In the genomic region with DNA sequence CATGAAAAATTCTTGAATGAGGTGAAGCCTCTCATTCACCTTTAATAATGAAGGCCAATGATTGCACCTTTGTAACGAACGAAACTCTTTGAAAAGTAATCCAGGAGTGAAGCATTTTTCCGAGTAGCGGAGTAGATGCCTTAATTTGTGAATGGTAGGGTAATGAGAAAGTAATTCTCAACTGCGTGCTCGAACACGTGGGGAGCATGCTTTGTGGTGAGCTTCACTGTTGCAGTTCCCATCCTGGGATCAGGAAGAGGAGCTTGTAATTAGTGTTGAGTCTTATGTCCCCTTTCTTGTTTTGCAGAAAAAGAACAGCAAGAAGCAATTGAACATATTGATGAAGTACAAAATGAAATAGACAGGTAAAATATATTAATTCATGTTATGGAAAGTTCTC, we compare ENCODE assay signal across 9 mouse cellular contexts. TPM values are rescaled to one million over a fixed set of nuclear protein-coding genes. Genes with fewer than 3 reads are reported as not detected.
DNase-seq lines count a peak whose midpoint lies in the region; ATAC-seq and TF ChIP-seq lines count a peak whose summit lies in the region.
"Had no signal": no experiment of that assay in that cellular context is flagged by ENCODE, and none has a peak within 500 bp of the region (broad histone marks: within the 10 kb centered on the region; RNA-seq: fewer than 3 reads in every experiment).

No protein-coding gene starts in this region.

- TF ChIP-seq CTCF in hindbrain, postnatal 0 days (IDR thresholded peaks at IDR 0.05; ENCODE audit: low read depth): no peak

- no peaks in the 10 kb centered on the region for H3K27me3 ChIP-seq in kidney, embryonic 15.5 days
- no peaks in the 10 kb centered on the region for H3K27me3 ChIP-seq in embryonic facial prominence, embryonic 10.5 days (replicated peaks; ENCODE audit: low read depth, poor library complexity, severe bottlenecking)
- no peaks in the 10 kb centered on the region for H3K27me3 ChIP-seq in hindbrain, postnatal 0 days (ENCODE audit: insufficient read depth, low read length)
- H3K27me3 ChIP-seq in midbrain, embryonic 15.5 days (replicated peaks): no peaks in the 10 kb centered on the region

- no peak for DNase-seq in kidney, adult 9 months
- DNase-seq in embryonic facial prominence, embryonic 10.5 days (ENCODE audit: low spot score): no peak
- DNase-seq in hindbrain, postnatal 0 days (ENCODE audit: low spot score): no peak
- no peak for DNase-seq in layer of hippocampus, postnatal 14 days (ENCODE audit: low spot score in 2 of 2)
- no peak for DNase-seq in frontal cortex, postnatal 14 days (ENCODE audit: low spot score in 2 of 2)
- DNase-seq in thymus, postnatal 0 days (ENCODE audit: low spot score): no peak
- DNase-seq: left cerebral cortex, postnatal 4 days had no signal

- peak overlapping the region; percentile 99 for H3K9ac ChIP-seq in kidney, embryonic 15.5 days
- peak overlapping the region; percentile 96; the same call in 1 of the 2 replicates for H3K9ac ChIP-seq in hindbrain, postnatal 0 days (replicated peaks; ENCODE audit: low read length)
- peak overlapping the region; percentile 96 for H3K9ac ChIP-seq in midbrain, embryonic 15.5 days

- no peak for ATAC-seq in kidney, embryonic 15.5 days (replicated peaks; ENCODE audit: low FRiP score)
- ATAC-seq in hindbrain, postnatal 0 days: no peak
- ATAC-seq in midbrain, embryonic 15.5 days (replicated peaks): no peak

- 8% methylated on average over 7 of the region's 7 CpGs for WGBS in kidney, embryonic 15.5 days
- WGBS in embryonic facial prominence, embryonic 10.5 days: 37% methylated on average over 7 of the region's 7 CpGs
- WGBS in hindbrain, postnatal 0 days: 20% methylated on average over 7 of the region's 7 CpGs
- WGBS in midbrain, embryonic 15.5 days: 17% methylated on average over 7 of the region's 7 CpGs

- no peaks in the 10 kb centered on the region for H3K9me3 ChIP-seq in kidney, embryonic 15.5 days (replicated peaks)
- no peaks in the 10 kb centered on the region for H3K9me3 ChIP-seq in embryonic facial prominence, embryonic 10.5 days
- no peaks in the 10 kb centered on the region for H3K9me3 ChIP-seq in hindbrain, postnatal 0 days (ENCODE audit: low read length)
- no peaks in the 10 kb centered on the region for H3K9me3 ChIP-seq in midbrain, embryonic 15.5 days

- peaks cover 39% of the 10 kb centered on the region for H3K36me3 ChIP-seq in kidney, embryonic 15.5 days
- H3K36me3 ChIP-seq in embryonic facial prominence, embryonic 10.5 days (replicated peaks): peaks cover 53% of the 10 kb centered on the region
- peaks cover 18% of the 10 kb centered on the region; the same call in 1 of the 2 replicates for H3K36me3 ChIP-seq in hindbrain, postnatal 0 days (ENCODE audit: insufficient read depth, low read length)
- H3K36me3 ChIP-seq in midbrain, embryonic 15.5 days (replicated peaks): peaks cover 29% of the 10 kb centered on the region

- H3K4me1 ChIP-seq in kidney, embryonic 15.5 days: peaks cover 37% of the 10 kb centered on the region
- peaks cover 37% of the 10 kb centered on the region for H3K4me1 ChIP-seq in embryonic facial prominence, embryonic 10.5 days
- H3K4me1 ChIP-seq in hindbrain, postnatal 0 days (ENCODE audit: insufficient read depth, low read length): peaks cover 3% of the 10 kb centered on the region; the same call in 1 of the 2 replicates
- peaks cover 24% of the 10 kb centered on the region for H3K4me1 ChIP-seq in midbrain, embryonic 15.5 days

- H3K4me3 ChIP-seq in kidney, embryonic 15.5 days (replicated peaks): peak overlapping the region; percentile 96
- H3K4me3 ChIP-seq in embryonic facial prominence, embryonic 10.5 days: peak overlapping the region; percentile 100
- peak overlapping the region; percentile 100 for H3K4me3 ChIP-seq in hindbrain, postnatal 0 days (ENCODE audit: low read length)
- H3K4me3 ChIP-seq in midbrain, embryonic 15.5 days: peak overlapping the region; percentile 71

- peak overlapping the region; percentile 64 for H3K4me2 ChIP-seq in kidney, embryonic 15.5 days
- peak overlapping the region; percentile 76 for H3K4me2 ChIP-seq in hindbrain, postnatal 0 days (ENCODE audit: low read depth, low read length)
- peak overlapping the region; percentile 60 for H3K4me2 ChIP-seq in midbrain, embryonic 15.5 days

- peak overlapping the region; percentile 100; the same call in 1 of the 2 replicates for H3K27ac ChIP-seq in kidney, embryonic 15.5 days
- peak overlapping the region; percentile 100 for H3K27ac ChIP-seq in embryonic facial prominence, embryonic 10.5 days (replicated peaks)
- H3K27ac ChIP-seq in hindbrain, postnatal 0 days: no peak overlapping the region
- H3K27ac ChIP-seq in midbrain, embryonic 15.5 days: no peak overlapping the region

RNA-seq across cellular contexts. Expression of gene Pkn3, which starts 9.5 kb away (rescaled TPM):
- polyA plus RNA-seq in kidney, embryonic 15.5 days (2015; fragmentation: Nextera tagmentation; extraction: Ambion mirVana): 11.5 and 13.2 TPM in 2 replicates
- 12.7 and 13.9 TPM in 2 replicates for polyA plus RNA-seq in embryonic facial prominence, embryonic 10.5 days (2016; fragmentation: Nextera tagmentation; extraction: Ambion mirVana)
- 1.2 and 4.5 TPM in 2 replicates for total RNA-seq in hindbrain, postnatal 0 days (2014; rRNA removed)
- polyA plus RNA-seq in hindbrain, postnatal 0 days (2015; fragmentation: Nextera tagmentation; extraction: Ambion mirVana): 0.99 and 1.0 TPM in 2 replicates
- 1.8 and 1.9 TPM in 2 replicates for polyA plus RNA-seq in midbrain, embryonic 15.5 days (2015; fragmentation: Nextera tagmentation; extraction: Ambion mirVana)
- 1 to 10 TPM; 1.2 to 2.3 TPM for total RNA-seq in layer of hippocampus, postnatal 14 days (2021)
- polyA plus RNA-seq in thymus, postnatal 0 days (2015; fragmentation: Nextera tagmentation; extraction: Ambion mirVana): 3.5 and 3.7 TPM in 2 replicates

RNA-seq across cellular contexts. Expression of gene Set, which starts 10.8 kb away (rescaled TPM):
- 486 and 529 TPM in 2 replicates for polyA plus RNA-seq in kidney, embryonic 15.5 days (2015; fragmentation: Nextera tagmentation; extraction: Ambion mirVana)
- polyA plus RNA-seq in embryonic facial prominence, embryonic 10.5 days (2016; fragmentation: Nextera tagmentation; extraction: Ambion mirVana): 870 and 873 TPM in 2 replicates
- total RNA-seq in hindbrain, postnatal 0 days (2014; rRNA removed): 149 and 188 TPM in 2 replicates
- polyA plus RNA-seq in hindbrain, postnatal 0 days (2015; fragmentation: Nextera tagmentation; extraction: Ambion mirVana): 332 and 334 TPM in 2 replicates
- 338 and 355 TPM in 2 replicates for polyA plus RNA-seq in midbrain, embryonic 15.5 days (2015; fragmentation: Nextera tagmentation; extraction: Ambion mirVana)
- total RNA-seq in layer of hippocampus, postnatal 14 days (2021): 100 to 1,000 TPM; 185 to 190 TPM
- polyA plus RNA-seq in thymus, postnatal 0 days (2015; fragmentation: Nextera tagmentation; extraction: Ambion mirVana): 418 and 429 TPM in 2 replicates

RNA-seq across cellular contexts. Expression of gene Wdr34, which starts 19.3 kb away (rescaled TPM):
- polyA plus RNA-seq in kidney, embryonic 15.5 days (2015; fragmentation: Nextera tagmentation; extraction: Ambion mirVana): 34.8 and 40.7 TPM in 2 replicates
- polyA plus RNA-seq in embryonic facial prominence, embryonic 10.5 days (2016; fragmentation: Nextera tagmentation; extraction: Ambion mirVana): 29.4 and 32.9 TPM in 2 replicates
- total RNA-seq in hindbrain, postnatal 0 days (2014; rRNA removed): 87.4 and 87.7 TPM in 2 replicates
- polyA plus RNA-seq in hindbrain, postnatal 0 days (2015; fragmentation: Nextera tagmentation; extraction: Ambion mirVana): 64.5 and 66.5 TPM in 2 replicates
- 86.7 and 88.7 TPM in 2 replicates for polyA plus RNA-seq in midbrain, embryonic 15.5 days (2015; fragmentation: Nextera tagmentation; extraction: Ambion mirVana)
- total RNA-seq in layer of hippocampus, postnatal 14 days (2021): 10 to 100 TPM; 38.0 to 38.3 TPM
- 13.6 and 15.4 TPM in 2 replicates for polyA plus RNA-seq in thymus, postnatal 0 days (2015; fragmentation: Nextera tagmentation; extraction: Ambion mirVana)

RNA-seq across cellular contexts. Expression of gene Zdhhc12, which starts 25.5 kb away (rescaled TPM):
- 35.2 and 37.7 TPM in 2 replicates for polyA plus RNA-seq in kidney, embryonic 15.5 days (2015; fragmentation: Nextera tagmentation; extraction: Ambion mirVana)
- polyA plus RNA-seq in embryonic facial prominence, embryonic 10.5 days (2016; fragmentation: Nextera tagmentation; extraction: Ambion mirVana): 35.2 and 37.7 TPM in 2 replicates
- 25.4 and 35.0 TPM in 2 replicates for total RNA-seq in hindbrain, postnatal 0 days (2014; rRNA removed)
- 30.2 and 32.2 TPM in 2 replicates for polyA plus RNA-seq in hindbrain, postnatal 0 days (2015; fragmentation: Nextera tagmentation; extraction: Ambion mirVana)
- polyA plus RNA-seq in midbrain, embryonic 15.5 days (2015; fragmentation: Nextera tagmentation; extraction: Ambion mirVana): 20.5 and 21.0 TPM in 2 replicates
- total RNA-seq in layer of hippocampus, postnatal 14 days (2021): 10 to 100 TPM; 14.7 TPM
- 28.8 and 29.5 TPM in 2 replicates for polyA plus RNA-seq in thymus, postnatal 0 days (2015; fragmentation: Nextera tagmentation; extraction: Ambion mirVana)

RNA-seq across cellular contexts. Expression of gene Zer1, which starts 56.4 kb away (rescaled TPM):
- polyA plus RNA-seq in kidney, embryonic 15.5 days (2015; fragmentation: Nextera tagmentation; extraction: Ambion mirVana): 7.2 and 8.6 TPM in 2 replicates
- polyA plus RNA-seq in embryonic facial prominence, embryonic 10.5 days (2016; fragmentation: Nextera tagmentation; extraction: Ambion mirVana): 7.1 and 7.4 TPM in 2 replicates
- 77.6 and 99.2 TPM in 2 replicates for total RNA-seq in hindbrain, postnatal 0 days (2014; rRNA removed)
- polyA plus RNA-seq in hindbrain, postnatal 0 days (2015; fragmentation: Nextera tagmentation; extraction: Ambion mirVana): 14.0 and 14.6 TPM in 2 replicates
- 16.5 and 17.7 TPM in 2 replicates for polyA plus RNA-seq in midbrain, embryonic 15.5 days (2015; fragmentation: Nextera tagmentation; extraction: Ambion mirVana)
- total RNA-seq in layer of hippocampus, postnatal 14 days (2021): 100 to 1,000 TPM; 160 to 173 TPM
- 5.6 and 9.6 TPM in 2 replicates for polyA plus RNA-seq in thymus, postnatal 0 days (2015; fragmentation: Nextera tagmentation; extraction: Ambion mirVana)

Comparison
In these comparisons a context has a peak if more than half of its experiments do, and no peak if none do; other contexts are left out.
1. H3K27ac ChIP-seq: peak in kidney, embryonic 15.5 days (single experiment) and embryonic facial prominence, embryonic 10.5 days (single experiment); none in hindbrain, postnatal 0 days (single experiment) and midbrain, embryonic 15.5 days (single experiment).
2. Peak in every context shown above with its lines, with median percentiles within 50 percentile points of each other: H3K4me2 ChIP-seq, H3K4me3 ChIP-seq and H3K9ac ChIP-seq.